Mouse (Mus musculus) ES-E14 (cell line): ENCODE measurements around the gene Coq4. TPM values are rescaled to one million over a fixed set of nuclear protein-coding genes. Genes with fewer than 3 reads are reported as not detected.

Experiments
- DNase-seq: peaks from one replicate; pipeline ENCODE4 v3.0.0-alpha.2; 2013; ENCODE audit warnings: low read depth, low spot score
- H3K27ac ChIP-seq: 2 replicates; pipeline ENCODE4 v1.5.1; 2012; ENCODE audit warnings: low read depth, mild to moderate bottlenecking, low read length, moderate library complexity, mixed read lengths; ENCODE audit not compliant: poor library complexity, insufficient read depth, severe bottlenecking
- H3K36me3 ChIP-seq: 2 replicates; pipeline ENCODE4 v1.6.1; 2012; ENCODE audit warnings: mild to moderate bottlenecking, low read length, moderate library complexity, mixed read lengths; ENCODE audit not compliant: control insufficient read depth, poor library complexity, insufficient read depth, severe bottlenecking
- H3K4me1 ChIP-seq, 2 experiments: fragments of 150-350 bp in 1 of 2; sonication (generic) in 1 of 2; 2 replicates each; pipeline ENCODE4 v1.6.1; 2012; ENCODE audit warnings: low read length in 2 of 2, mild to moderate bottlenecking in 1 of 2, mixed read lengths in 1 of 2; ENCODE audit not compliant: control insufficient read depth in 2 of 2, insufficient read depth in 2 of 2, poor library complexity in 1 of 2
- H3K4me3 ChIP-seq, 2 experiments: fragments of 150-350 bp in 1 of 2; sonication (generic) in 1 of 2; 2 replicates each; pipeline ENCODE4 v1.5.1; 2012; ENCODE audit warnings: low read length in 2 of 2, low read depth in 1 of 2, mild to moderate bottlenecking in 1 of 2, mixed read lengths in 1 of 2; ENCODE audit not compliant: insufficient read depth in 1 of 2, poor library complexity in 1 of 2, severe bottlenecking in 1 of 2
- H3K9ac ChIP-seq: 2 replicates; pipeline ENCODE4 v1.6.1; 2012; ENCODE audit warnings: low read depth, mild to moderate bottlenecking, low read length, mixed read lengths; ENCODE audit not compliant: poor library complexity, insufficient read depth, severe bottlenecking
- H3K9me3 ChIP-seq: fragments of 150-350 bp; sonication (generic); 2 replicates; pipeline ENCODE4 v1.6.1; 2012; ENCODE audit warnings: low read depth, mild to moderate bottlenecking, low read length; ENCODE audit not compliant: control insufficient read depth, insufficient read depth
- CHD2 ChIP-seq: IDR thresholded peaks from 2 replicates; pipeline ENCODE4 v1.6.1; 2014; ENCODE audit warnings: mild to moderate bottlenecking, low read depth, low read length, inconsistent platforms
- HCFC1 ChIP-seq: IDR thresholded peaks from 2 replicates; pipeline ENCODE4 v1.6.1; 2012; ENCODE audit warnings: low read length, inconsistent platforms, borderline replicate concordance; ENCODE audit not compliant: insufficient read depth
- MAFK ChIP-seq: IDR thresholded peaks from 2 replicates; pipeline ENCODE4 v1.6.1; 2014; ENCODE audit warnings: mild to moderate bottlenecking, low read depth, low read length, inconsistent platforms; ENCODE audit not compliant: insufficient read depth
- ZC3H11A ChIP-seq: IDR thresholded peaks from 2 replicates; pipeline ENCODE4 v1.6.1; 2012; ENCODE audit warnings: low read depth, mild to moderate bottlenecking, inconsistent platforms, low read length, borderline replicate concordance
- ZNF384 ChIP-seq: IDR thresholded peaks from 2 replicates; pipeline ENCODE4 v1.6.1; 2012; ENCODE audit warnings: low read depth, low read length, inconsistent platforms
- in situ Hi-C, 2 experiments: fragments of 600-800 bp; cut with MboI; formaldehyde crosslinking; loops; one replicate each; pipeline ENCODE4 v1.15.1; 2025; ENCODE audit warnings: low sequenced_read_pairs in 2 of 2, inconsistent platforms in 1 of 2; ENCODE audit not compliant: unreplicated experiment in 2 of 2
- total RNA-seq: library from RNA; depleted of rRNA; stranded (reverse); fragments of 300-350 nt; gene quantifications from 2 replicates; pipeline ENCODE4 v1.2.3, GENCODE M21; 2012

The Coq4 gene
- total RNA-seq, 1 experiment = 18.3 TPM

DNA sequence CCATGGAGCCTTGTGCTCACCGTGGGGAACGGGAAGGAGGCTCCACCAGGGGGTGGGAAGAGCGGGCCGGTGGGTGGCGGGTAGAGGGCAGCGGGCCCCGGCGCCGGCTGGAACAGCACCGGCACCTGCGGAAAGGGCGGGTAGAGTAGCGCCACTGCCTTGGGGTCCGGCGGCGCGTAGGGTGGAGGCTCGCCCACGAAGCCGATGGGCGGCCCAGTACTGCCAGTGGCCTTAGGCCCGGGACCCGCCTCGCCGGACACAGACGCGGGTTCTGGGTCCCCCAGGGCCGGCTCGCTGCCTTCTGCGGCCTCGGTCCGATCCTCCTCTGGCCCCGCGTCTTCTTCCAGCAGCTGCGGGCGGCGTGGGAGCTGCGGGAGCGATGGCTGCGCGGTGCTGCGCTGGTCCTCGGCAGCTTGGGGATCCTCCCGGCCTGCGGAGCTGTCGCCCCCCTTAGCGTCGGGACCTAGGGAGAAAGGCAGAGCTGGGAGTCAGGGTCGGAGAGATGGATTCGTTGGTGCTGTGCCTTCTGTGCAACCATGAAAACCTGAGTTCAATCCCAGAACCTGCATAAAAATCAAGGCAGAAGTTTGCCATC lies 40.0 kb upstream of the Coq4 start:
- Histone ChIP-seq H3K4me1 (peaks cover 3 to 23% of the 10 kb centered on the region in 2 experiments; a peak in 2 of 4 replicates), H3K9ac (peak overlapping the region; percentile 72), H3K36me3 (no peaks in the 10 kb centered on the region), H3K4me3 (peak overlapping the region; percentile 67 to 73), H3K9me3 (no peaks in the 10 kb centered on the region), H3K27ac (no peak overlapping the region)
- in situ Hi-C loops = no loop called here
- no peak for TF ChIP-seq CHD2
- no peak for DNase-seq

DNA sequence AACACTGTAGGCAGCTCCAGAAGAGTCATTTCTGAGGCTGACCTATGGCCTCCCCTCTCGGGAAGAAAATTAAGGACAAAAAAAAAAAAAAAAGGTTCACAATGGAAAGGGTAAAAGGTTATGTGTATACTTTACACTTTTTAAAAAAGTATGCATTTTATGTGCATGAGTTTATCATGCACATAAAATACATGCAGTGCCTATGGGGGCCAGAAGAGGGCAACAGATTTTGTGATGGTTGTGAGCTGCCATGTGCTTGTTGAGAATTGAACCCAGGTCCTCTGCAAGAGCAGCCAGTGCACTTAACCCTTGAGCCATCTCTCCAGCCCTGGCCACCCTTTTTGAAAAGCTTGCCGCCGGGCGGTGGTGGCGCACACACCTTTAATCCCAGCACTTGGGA lies 39.4 kb upstream of the Coq4 start:
- Histone ChIP-seq H3K9ac (peak overlapping the region; percentile 72; the same call in 1 of the 2 replicates), H3K9me3 (no peaks in the 10 kb centered on the region), H3K4me3 (peak overlapping the region in 1 of 2 experiments; percentile 67; a peak in 3 of 4 replicates), H3K36me3 (no peaks in the 10 kb centered on the region), H3K27ac (no peak overlapping the region), H3K4me1 (peaks cover 3 to 23% of the 10 kb centered on the region in 2 experiments; a peak in 2 of 4 replicates)
- TF ChIP-seq CHD2 (no peak), ZC3H11A (0 out of 2 replicates have a peak, but pooled peaks have one; percentile 19), MAFK (no peak), ZNF384 (peak; percentile 93)
- in situ Hi-C loops = no loop called here
- DNase-seq = no peak

DNA sequence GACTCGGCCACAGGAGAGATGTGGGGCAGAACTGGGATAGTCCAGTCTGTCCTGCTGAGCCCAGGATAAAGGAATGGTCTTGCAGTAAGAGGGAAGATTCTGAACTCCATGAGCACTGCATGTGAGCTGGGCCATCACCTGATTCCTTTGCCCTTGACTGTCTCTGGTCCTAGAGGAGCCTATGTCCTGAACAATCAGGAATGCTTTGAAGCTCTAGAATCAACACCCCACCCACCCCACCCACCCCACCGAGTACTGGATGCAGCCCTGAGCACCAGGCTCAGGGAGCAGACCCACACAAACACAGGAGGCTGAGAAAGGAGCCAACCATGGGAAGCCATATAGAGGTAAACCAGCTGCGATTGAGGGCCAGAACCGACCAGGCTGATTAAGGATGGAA lies 38.8 kb upstream of the Coq4 start:
- H3K4me3 ChIP-seq = no peak overlapping the region
- in situ Hi-C loops = no loop called here
- H3K9ac ChIP-seq = no peak overlapping the region
- H3K36me3 ChIP-seq = no peaks in the 10 kb centered on the region
- no peaks in the 10 kb centered on the region for H3K9me3 ChIP-seq
- H3K4me1 ChIP-seq = peaks cover 2 to 23% of the 10 kb centered on the region in 2 experiments; a peak in 2 of 4 replicates
- H3K27ac ChIP-seq = no peak overlapping the region
- no peak for TF ChIP-seq HCFC1
- no peak for TF ChIP-seq MAFK
- TF ChIP-seq CHD2 = no peak
- TF ChIP-seq ZNF384 = no peak
- no peak for TF ChIP-seq ZC3H11A
- peak; percentile 60 for DNase-seq

DNA sequence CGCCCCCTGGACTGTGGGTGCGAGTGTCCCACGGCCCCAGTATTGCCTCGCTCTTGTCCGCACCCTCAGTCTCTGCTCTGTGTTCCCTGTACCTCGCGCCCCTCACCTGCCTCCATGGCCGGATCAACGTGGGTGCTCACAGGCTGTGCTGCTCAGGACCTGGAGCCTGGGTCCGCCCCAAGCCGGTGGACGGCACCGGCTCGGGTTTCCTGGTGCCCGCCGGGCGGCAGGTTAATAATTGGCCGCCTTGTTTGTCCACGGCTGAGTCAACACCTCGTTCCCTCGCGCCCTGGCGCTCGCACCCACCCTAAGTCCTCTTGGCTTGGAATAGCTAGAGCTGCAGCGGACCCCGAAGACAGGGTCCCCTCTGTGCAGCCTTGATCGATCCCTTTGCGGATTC lies 35.8 kb upstream of the Coq4 start, which contains the start of gene Gm13420:
Gm13420 (minus strand) TSS at position 189 of the 400 bp plus-strand sequence.
- peak within 1 kb of the TSS; percentile 50 for H3K4me3 ChIP-seq
- in situ Hi-C loops = no loop called here
- DNase-seq = no peak
- peak within 1 kb of the TSS; percentile 28 for H3K9ac ChIP-seq
- H3K36me3 ChIP-seq = no peaks in the 10 kb centered on the region
- no peak within 1 kb of the TSS for H3K27ac ChIP-seq
- TF ChIP-seq MAFK (no peak), HCFC1 (no peak), ZNF384 (no peak), ZC3H11A (no peak), CHD2 (no peak)
- H3K4me1 ChIP-seq = peaks cover 0 to 9% of the 10 kb centered on the region in 2 experiments; a peak in 1 of 4 replicates
- no peaks in the 10 kb centered on the region for H3K9me3 ChIP-seq

DNA sequence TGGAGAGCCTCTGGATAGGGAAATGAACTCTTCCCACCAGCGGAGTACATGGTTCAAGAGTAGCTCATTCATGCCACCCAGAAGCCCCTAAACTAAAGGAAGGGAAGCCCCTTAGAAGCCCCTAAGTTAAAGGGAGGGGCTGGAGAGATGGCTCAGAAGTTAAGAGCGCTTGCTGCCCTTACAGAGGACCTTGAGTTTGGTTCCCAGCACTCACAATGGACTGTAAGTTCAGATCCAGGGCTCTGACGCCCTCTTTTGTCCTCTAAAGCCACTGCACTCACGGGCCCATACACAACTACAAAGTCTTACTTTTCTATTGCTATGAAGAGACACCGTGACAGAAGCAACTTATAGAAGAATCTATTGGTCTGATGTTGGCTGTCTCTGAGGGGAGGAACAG lies 34.9 kb upstream of the Coq4 start:
- no peak for TF ChIP-seq MAFK
- TF ChIP-seq ZNF384 = peak; percentile 85
- H3K4me1 ChIP-seq = peaks cover 0 to 7% of the 10 kb centered on the region in 2 experiments; a peak in 1 of 4 replicates
- H3K9ac ChIP-seq = no peak overlapping the region
- no peak overlapping the region for H3K4me3 ChIP-seq
- no peak for DNase-seq
- in situ Hi-C loops = no loop called here
- H3K27ac ChIP-seq = no peak overlapping the region
- no peaks in the 10 kb centered on the region for H3K36me3 ChIP-seq
- no peaks in the 10 kb centered on the region for H3K9me3 ChIP-seq
